Mouse (Mus musculus) C2C12 (cell line): ENCODE data around the gene Prkce. TPM values are rescaled to one million over a fixed set of nuclear protein-coding genes. Genes with fewer than 3 reads are reported as not detected.

Experiments
- H3K27me3 ChIP-seq: one replicate; pipeline ENCODE4 v1.6.1; 2011; ENCODE audit not compliant: control insufficient read depth, insufficient read depth, insufficient read length
- H3K36me3 ChIP-seq: one replicate; pipeline ENCODE4 v1.6.1; 2011; ENCODE audit not compliant: control insufficient read depth, insufficient read depth
- H3K4me3 ChIP-seq: one replicate; pipeline ENCODE4 v1.5.1; 2011; ENCODE audit warnings: mild to moderate bottlenecking, control low read depth; ENCODE audit not compliant: poor library complexity, insufficient read depth, severe bottlenecking
- H3K79me2 ChIP-seq: one replicate; pipeline ENCODE4 v1.6.1; 2011; ENCODE audit not compliant: control insufficient read depth, insufficient read depth
- H3K79me3 ChIP-seq: one replicate; pipeline ENCODE4 v1.6.1; 2011; ENCODE audit warnings: low read depth, control low read depth
- H3ac ChIP-seq: one replicate; pipeline ENCODE3; 2011; ENCODE audit warnings: low read depth; ENCODE audit not compliant: control insufficient read depth, insufficient read length
- CEBPB ChIP-seq: IDR thresholded peaks from one replicate; pipeline ENCODE4 v1.6.1; 2011; ENCODE audit warnings: low read depth, mild to moderate bottlenecking, control low read depth, moderate library complexity
- CTCF ChIP-seq: IDR thresholded peaks from one replicate; pipeline ENCODE4 v1.5.1; 2011; ENCODE audit not compliant: control insufficient read depth, insufficient read depth, insufficient read length
- FOSL1 ChIP-seq: IDR thresholded peaks from one replicate; pipeline ENCODE4 v1.8.0; 2011; ENCODE audit warnings: mild to moderate bottlenecking, low read length; ENCODE audit not compliant: poor library complexity, insufficient read depth, severe bottlenecking
- MAX ChIP-seq: IDR thresholded peaks from one replicate; pipeline ENCODE4 v1.6.1; 2011; ENCODE audit warnings: mild to moderate bottlenecking, control low read depth
- MYOD1 ChIP-seq: IDR thresholded peaks from one replicate; pipeline ENCODE4 v1.6.1; 2011; ENCODE audit warnings: low read depth; ENCODE audit not compliant: control insufficient read depth, insufficient read length
- MYOG ChIP-seq: IDR thresholded peaks from one replicate; pipeline ENCODE4 v1.6.1; 2011; ENCODE audit not compliant: control insufficient read depth, insufficient read length; ENCODE audit errors: extremely low read depth
- USF1 ChIP-seq: IDR thresholded peaks from one replicate; pipeline ENCODE4 v1.6.1; 2011; ENCODE audit warnings: low read depth, mild to moderate bottlenecking, control low read depth, moderate library complexity
- polyA plus RNA-seq: library from polyadenylated mRNA; unstranded; fragments of >200 nt; fragmentation: generic; extraction: Trizol; gene quantifications from one replicate; pipeline ENCODE4 v1.2.1, GENCODE M21; 2012; ENCODE audit warnings: missing spikeins

Gene Prkce
- polyA plus RNA-seq, 1 experiment = 1.4 TPM

DNA sequence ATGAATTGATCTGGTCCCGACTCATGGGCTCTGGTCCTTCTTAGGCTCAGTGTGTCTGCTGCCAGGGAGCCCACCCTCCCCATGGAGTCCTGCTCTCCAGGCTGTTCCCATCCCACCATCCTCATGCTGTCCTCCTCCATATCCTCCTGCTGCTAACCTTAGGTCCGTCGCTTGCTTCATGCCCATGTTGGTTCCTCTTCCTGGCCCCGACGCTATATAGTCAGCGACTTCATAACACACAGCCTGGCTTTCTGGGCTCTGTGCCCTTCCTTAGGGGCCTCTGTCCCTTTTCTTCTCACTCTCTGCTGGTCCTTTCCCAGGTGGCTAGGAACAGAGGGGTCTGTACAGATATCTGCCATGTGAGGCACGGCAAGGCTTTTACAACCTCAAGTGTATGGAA lies 138.6 kb downstream of the Prkce start:
- H3K79me3 ChIP-seq = no peaks in the 10 kb centered on the region
- no peaks in the 10 kb centered on the region for H3K36me3 ChIP-seq
- no peaks in the 10 kb centered on the region for H3K79me2 ChIP-seq
- H3K27me3 ChIP-seq = no peaks in the 10 kb centered on the region
- H3K4me3 ChIP-seq = no peak overlapping the region
- no peak for TF ChIP-seq MAX
- no peak for TF ChIP-seq MYOD1
- no peak for TF ChIP-seq CEBPB
- TF ChIP-seq CTCF = no peak
- TF ChIP-seq USF1 = no peak
- H3ac ChIP-seq = no peak overlapping the region

GRCm38 (mm10) chr17:86313413-86314139 lies 146.0 kb downstream of the Prkce start:
- Histone ChIP-seq H3K36me3 (no peaks in the 10 kb centered on the region), H3K79me2 (no peaks in the 10 kb centered on the region)
- TF ChIP-seq USF1 (no peak), MYOD1 (no peak), CTCF (no peak), MAX (no peak), CEBPB (no peak), MYOG (no peak), FOSL1 (no peak)

GRCm38 (mm10) chr17:86315874-86316273 lies 148.3 kb downstream of the Prkce start:
- no peak for TF ChIP-seq MYOD1
- no peak for TF ChIP-seq CEBPB
- TF ChIP-seq MAX = no peak
- TF ChIP-seq USF1 = no peak
- TF ChIP-seq CTCF = no peak
- no peak for TF ChIP-seq FOSL1
- TF ChIP-seq MYOG = no peak
- H3K79me2 ChIP-seq = no peaks in the 10 kb centered on the region

More at GRCm38 (mm10) chr17:86313413-86314139, 146.0 kb downstream of the Prkce start:
- H3ac ChIP-seq = no peak overlapping the region
- no peak overlapping the region for H3K4me3 ChIP-seq
- no peaks in the 10 kb centered on the region for H3K79me3 ChIP-seq
- no peaks in the 10 kb centered on the region for H3K27me3 ChIP-seq

GRCm38 (mm10) chr17:86316771-86317170 lies 149.2 kb downstream of the Prkce start:
- H3K79me2 ChIP-seq = no peaks in the 10 kb centered on the region

More at GRCm38 (mm10) chr17:86315874-86316273, 148.3 kb downstream of the Prkce start:
- no peak overlapping the region for H3K4me3 ChIP-seq
- no peaks in the 10 kb centered on the region for H3K27me3 ChIP-seq
- no peak overlapping the region for H3ac ChIP-seq
- no peaks in the 10 kb centered on the region for H3K36me3 ChIP-seq
- no peaks in the 10 kb centered on the region for H3K79me3 ChIP-seq

GRCm38 (mm10) chr17:86317197-86317596 lies 149.6 kb downstream of the Prkce start:
- H3K36me3 ChIP-seq = no peaks in the 10 kb centered on the region
- H3K79me3 ChIP-seq = no peaks in the 10 kb centered on the region
- no peak for TF ChIP-seq MYOD1
- no peak for TF ChIP-seq FOSL1
- no peak for TF ChIP-seq USF1
- TF ChIP-seq MYOG = no peak
- TF ChIP-seq CTCF = no peak
- TF ChIP-seq CEBPB = no peak
- TF ChIP-seq MAX = no peak
- no peaks in the 10 kb centered on the region for H3K27me3 ChIP-seq
- H3K4me3 ChIP-seq = no peak overlapping the region
- no peaks in the 10 kb centered on the region for H3K79me2 ChIP-seq
- H3ac ChIP-seq = no peak overlapping the region

More at GRCm38 (mm10) chr17:86316771-86317170, 149.2 kb downstream of the Prkce start:
- no peaks in the 10 kb centered on the region for H3K79me3 ChIP-seq
- H3K27me3 ChIP-seq = no peaks in the 10 kb centered on the region
- H3K36me3 ChIP-seq = no peaks in the 10 kb centered on the region
- no peak overlapping the region for H3K4me3 ChIP-seq
- TF ChIP-seq CEBPB (no peak), FOSL1 (no peak), CTCF (no peak), MYOG (no peak), MAX (no peak), USF1 (no peak), MYOD1 (no peak)
- H3ac ChIP-seq = no peak overlapping the region
